Mouse (Mus musculus) right cerebral cortex, postnatal 25 days (tissue): ENCODE measurements at regions not wholly inside any gene's neighbourhood (a gene's known extent, or its start where the extent isn't known, plus 50 kb on each side); places are given as distances from the start of the nearest gene placed in this dataset.

Source experiments
- DNase-seq: peaks from one replicate; pipeline ENCODE4 v3.0.0; 2022

DNA sequence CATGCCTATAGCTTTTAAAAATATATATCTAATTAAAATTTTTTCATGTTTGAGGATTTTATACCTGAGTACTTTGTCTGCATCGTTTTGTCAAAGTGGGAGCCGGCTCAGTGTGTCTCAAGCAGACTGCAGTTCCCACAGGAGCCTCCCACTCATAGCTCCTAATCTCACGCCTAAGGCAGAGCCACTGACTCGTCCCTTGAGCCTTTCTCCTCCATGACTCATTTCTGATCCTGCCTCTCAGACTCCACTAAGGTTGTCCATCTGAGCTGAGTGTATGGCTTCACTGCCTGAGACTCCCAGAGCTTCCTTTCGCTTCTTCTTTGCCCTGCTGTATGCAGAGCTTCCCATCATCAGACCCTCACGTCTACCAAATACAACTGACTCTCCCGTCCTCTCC is 98.8 kb downstream of the Efnb2 start:
- no peak for DNase-seq

DNA sequence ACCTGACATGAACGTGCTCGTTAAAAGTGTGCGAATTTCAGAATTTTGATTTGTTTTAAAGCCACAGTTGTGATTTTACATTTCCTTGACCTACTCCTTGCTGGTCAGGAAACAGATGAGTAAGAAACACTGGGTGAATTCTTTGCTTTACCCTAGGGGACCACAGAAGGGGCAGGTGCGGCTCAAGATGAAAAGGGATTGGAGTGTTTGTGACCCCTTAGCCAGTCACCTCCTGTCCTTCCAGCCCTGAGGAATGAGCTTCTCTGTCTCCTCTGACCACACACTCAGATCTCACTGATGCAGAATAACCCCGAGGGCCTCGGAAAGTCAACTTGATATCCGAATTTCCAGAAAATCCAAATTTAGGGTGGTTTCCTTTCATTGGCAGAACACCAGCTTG is 103.0 kb downstream of the Efnb2 start:
- no peak for DNase-seq

DNA sequence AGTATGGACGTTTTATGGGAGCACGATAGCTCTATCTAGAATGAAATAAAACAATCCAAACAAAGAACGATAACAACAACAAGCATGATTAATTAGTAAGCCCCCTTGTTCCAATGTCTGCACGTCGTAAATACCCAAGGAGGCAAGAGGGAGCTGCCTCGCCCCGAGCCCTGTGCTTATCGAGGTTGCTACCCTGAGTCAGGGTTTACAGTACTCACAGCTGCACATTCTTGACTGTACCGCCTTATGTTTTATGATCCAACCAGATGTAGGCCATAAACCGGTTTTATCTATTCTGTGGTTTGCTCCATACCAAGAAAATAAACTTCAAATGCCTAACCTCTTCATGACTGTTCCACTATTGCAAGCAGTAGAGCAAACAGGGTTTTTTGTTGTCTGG is 104.9 kb downstream of the Efnb2 start:
- DNase-seq: no peak

DNA sequence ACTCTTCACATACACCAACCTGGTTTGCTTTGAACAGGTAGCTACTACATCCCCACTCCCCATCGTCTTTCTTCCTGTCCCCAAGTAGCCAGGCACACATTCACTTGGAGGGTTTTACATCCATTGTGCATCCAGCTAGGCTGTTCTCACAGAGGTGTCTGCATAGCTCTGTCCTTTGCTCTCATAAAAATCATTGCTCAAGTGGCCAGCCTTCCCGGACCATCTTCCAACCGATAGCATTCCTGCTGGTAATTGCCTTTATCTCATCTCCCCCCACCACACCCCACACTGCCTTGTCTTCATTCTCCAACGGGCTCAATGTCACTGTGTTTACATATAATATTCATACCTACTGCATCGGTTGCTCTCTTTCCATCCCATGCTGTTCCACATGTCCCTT is 106.4 kb downstream of the Efnb2 start:
- no peak for DNase-seq

DNA sequence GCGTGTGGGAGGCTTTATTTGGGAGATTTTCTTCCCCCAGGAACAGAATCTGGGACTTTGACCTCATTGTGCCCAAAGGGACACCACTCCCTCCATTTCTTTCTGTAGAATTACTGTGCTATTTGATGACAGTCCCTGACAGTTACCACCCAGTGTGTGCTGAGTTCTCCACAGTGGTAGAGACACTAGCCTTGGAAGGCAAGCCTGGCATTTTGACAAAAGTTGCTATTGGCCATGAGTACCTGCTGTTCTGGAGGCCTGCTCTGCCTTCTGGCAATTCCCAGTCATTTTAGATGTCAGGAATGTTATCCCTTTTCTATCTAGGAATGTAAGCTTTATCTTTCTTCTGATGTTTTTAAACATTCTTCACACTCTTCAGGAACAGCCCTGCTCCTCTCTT is 108.3 kb downstream of the Efnb2 start:
- DNase-seq: no peak

DNA sequence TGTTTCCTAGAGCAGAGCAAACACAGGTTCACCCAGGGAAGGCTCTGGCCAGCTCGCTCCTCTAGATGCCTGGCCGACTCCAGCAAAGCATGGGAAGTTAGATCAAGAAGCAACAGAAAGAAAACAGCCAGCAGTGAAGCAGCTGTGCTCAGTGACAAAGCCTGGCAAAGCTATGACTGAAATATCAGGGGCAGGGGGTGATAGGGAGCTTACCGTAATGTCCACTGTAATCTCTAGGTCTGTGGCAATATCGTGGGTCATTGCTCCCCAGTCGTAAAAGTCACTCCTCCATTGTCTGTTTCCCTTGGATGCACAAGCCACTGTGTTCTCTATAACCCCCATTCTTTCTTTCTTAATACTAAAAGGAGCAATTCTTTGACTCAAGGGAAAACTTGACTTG is 124.4 kb downstream of the Efnb2 start:
- no peak for DNase-seq

DNA sequence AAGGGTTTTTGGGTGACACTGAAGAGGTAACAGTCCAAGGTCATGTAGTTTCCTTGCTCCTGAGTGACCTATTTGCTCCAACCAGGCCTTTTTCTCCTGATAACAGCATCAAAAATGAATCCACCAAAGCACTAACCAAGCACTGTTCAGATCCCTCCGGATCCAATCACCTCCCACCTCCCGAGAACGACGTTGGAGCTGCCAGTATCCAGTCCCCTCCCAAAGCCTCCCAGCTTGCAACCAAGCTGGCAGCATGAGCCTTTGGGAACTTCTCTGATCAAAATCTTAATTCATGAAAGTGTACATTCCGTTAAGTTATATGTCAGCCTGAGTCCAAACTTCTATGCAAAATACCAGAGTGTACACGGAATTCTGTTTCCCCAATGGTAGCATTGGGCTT is 126.3 kb downstream of the Efnb2 start:
- DNase-seq: no peak

DNA sequence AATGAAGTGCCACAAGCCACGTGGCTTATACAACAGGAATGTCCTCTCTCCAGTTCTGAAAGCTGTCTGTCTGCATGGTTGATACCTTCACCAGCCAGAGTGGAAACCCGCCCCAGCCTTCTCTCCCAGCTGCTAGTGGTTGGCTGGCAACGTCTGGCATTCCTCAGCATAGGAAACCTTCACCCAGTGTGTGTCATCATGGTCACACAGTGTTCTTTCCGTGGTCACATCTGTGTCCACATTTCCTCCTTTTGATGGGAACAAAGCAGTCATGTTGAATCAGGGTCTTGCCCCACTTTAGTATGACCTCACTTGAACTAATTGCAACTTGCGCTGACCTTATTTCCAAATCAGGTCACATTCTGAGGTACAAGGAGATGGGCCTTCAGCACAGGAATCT is 128.1 kb downstream of the Efnb2 start:
- no peak for DNase-seq

DNA sequence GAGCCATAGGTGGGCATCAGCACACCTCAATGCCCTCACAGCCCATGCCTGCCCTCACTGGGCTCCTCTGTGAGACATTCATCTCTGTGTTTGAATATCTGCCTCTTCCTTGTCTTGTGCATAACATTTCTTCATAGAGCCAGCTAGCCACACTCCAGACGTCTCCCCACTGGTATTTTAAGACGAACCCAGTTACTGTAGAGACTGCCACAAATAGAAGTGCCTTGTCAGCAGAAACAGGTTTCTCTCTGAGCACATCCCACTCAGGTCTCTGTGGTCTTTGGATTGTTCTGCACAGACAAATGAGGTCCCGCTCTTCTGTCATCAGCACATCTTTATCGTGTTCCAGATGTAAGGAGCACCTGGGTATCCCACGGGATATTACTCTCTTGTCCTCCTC is 130.5 kb downstream of the Efnb2 start:
- DNase-seq: no peak

DNA sequence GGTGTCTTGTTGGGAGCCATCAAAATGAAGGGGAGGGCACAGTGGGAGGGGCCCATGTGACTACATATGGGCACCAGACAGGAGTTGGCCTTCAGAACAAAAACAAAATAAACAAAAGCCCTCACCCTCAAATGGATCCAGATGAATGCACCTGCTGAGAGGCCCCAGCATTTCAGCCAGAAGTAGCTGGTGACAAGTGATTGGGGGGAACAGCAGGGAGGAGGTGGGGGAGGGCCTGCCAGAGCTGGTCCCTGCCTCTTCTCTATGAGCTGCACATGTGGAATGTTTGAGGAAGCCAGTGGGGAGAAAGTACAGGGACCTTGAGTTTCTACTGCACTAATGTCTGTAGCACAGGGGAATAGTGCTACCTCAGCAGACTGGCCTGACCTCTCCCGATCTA is 139.5 kb downstream of the Efnb2 start:
- no peak for DNase-seq

DNA sequence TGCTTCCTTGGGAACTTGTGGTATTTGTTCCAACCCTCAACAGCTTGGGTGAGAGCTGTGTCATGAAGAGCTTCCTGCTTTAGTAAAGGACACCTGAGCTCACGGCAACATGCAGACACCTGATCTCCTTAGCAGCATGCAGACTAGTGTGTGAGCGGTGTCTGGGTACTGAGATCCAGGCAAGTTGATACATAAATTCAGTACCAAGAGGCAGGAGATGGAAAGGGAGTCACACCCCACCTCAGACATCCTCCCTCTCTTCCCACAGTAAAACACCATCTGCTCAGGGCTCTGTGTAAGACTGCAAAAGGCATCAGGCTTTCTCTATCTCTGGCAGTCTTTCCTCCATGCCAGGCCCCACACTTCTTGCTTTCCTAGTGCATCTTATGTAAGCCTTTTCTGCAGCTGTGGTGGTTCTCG is 141.3 kb downstream of the Efnb2 start:
- DNase-seq: peak; percentile 52

DNA sequence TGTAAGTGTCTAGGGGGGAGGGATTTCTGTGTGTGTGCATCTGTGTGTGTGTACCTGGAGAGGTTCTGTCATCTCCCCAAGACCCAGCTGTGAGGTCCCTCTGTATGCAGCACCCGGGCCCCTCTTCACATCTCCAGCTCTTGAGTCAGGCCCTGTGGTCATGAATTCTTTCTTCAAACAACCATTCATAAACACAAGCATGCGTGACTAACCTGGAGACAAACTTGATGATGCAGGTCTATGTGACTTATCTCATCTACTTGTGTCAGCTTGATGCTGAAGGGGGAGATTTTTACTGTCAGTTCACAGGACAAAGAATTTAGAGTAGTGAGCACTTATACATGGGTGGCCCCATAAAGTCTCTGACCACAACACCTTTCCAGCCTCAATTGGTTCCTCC is 143.4 kb downstream of the Efnb2 start:
- DNase-seq: no peak

DNA sequence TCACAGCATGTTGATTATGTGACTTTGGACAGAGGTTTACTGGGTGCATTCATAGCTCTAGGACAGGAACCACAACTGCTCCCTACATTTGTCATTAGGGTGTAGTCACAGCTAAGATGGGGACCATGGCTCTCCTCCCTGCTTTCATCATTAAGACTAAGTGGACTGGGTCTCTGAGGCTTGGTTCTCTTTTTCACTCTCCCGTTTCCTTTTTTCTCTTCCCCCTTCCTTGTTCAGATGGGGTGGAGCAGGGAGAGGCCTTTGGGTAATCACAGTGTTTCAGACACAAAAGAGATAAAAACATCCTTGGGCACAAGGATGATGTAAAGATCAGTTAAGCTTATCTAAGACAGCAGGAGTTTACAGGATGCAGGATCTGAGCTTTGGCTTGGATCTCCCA is 144.8 kb downstream of the Efnb2 start:
- no peak for DNase-seq

DNA sequence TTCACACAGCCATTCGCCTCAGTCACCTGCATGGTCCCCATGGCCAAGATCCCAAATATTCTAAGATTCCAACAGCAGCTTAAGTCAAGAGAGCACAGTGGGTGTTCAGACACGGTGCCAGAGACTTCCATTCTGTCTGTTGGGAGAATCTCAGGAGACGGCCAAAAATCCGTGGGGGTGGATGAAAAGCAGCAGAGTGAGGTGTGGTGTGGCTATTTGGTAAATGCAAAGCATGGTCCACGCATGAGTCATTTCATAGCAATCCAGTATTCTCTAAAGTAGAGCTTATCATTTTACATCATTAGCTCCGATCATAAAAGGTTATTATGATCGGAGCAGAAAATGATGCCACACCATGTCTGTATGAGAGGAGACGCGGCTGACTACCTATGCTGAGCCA is 161.1 kb downstream of the Efnb2 start:
- DNase-seq: no peak

DNA sequence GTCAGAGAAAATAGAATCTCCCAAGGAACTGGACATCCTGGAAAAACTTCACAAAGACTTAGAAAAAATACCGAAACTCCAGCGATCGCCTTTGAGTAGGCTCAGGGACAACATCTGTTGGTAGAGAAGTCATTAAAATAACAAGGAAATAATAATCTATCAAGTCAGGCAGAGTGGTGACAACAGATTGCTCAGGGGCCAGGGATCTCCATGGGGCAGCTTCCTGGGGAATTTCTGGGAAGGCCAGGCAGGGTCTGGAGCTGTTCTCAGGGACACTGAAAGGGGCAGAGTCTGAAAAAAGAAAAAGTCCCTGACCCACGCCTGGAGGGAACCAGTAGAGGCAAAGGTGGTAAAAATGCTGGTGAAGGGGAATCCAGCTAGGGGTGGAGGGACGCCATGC is 162.3 kb downstream of the Efnb2 start:
- DNase-seq: no peak

DNA sequence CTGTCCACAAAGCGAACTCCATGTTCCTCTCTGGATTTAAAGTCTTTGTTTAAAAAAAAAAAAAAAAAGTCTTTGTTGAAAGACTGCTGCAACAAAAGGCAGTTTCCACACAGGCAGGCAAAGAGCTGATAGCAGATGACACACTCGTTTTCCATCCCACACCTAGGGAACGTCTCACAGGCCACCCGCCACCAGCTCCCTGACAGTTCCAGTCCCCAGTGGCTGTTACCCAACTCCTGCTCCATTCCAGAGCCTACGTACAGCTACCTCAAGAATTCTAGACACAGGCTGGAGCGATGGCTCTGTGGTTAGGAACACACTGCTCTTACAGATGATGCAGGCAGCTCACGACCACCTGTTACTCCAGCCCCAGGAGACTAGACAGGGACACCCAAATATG is 165.6 kb downstream of the Efnb2 start:
- no peak for DNase-seq

DNA sequence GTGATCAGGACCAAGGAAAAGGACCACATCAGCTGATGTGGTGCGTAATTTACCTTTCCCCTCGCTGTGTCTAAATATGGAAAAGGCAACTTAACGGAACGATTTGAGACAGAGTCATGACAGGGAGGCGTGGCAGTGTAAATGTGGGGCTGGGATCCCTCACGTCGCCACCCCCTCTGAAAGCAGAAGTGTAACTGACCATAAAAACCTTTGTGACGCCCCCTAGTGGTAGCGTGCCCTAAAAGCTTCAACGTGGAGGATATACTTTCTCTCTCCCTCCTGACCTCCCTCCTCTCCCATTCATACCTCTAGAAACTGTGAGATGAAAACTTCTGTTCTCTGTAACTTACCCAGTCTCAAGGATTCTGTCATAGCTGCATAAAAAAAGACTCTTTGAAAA is 166.8 kb downstream of the Efnb2 start:
- DNase-seq: no peak

DNA sequence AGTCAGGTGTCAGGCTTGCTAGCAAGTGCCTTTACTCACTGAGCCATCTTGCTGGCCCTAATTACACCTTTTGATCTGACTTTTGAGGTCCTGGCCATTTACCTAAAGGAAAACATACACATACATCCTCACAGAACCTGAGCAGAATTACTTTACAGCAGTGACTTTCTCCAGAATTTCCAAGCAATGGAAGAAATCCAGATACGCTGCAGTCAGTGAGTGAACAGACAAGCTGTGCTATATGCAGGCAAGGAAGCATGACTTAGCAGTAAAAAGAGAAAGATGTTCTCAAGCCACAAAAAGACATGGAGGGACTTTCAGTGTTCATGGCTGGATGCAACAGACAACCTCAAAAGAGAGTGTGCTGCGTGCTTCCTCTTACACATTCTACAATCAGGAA is 169.1 kb downstream of the Efnb2 start:
- DNase-seq: no peak

DNA sequence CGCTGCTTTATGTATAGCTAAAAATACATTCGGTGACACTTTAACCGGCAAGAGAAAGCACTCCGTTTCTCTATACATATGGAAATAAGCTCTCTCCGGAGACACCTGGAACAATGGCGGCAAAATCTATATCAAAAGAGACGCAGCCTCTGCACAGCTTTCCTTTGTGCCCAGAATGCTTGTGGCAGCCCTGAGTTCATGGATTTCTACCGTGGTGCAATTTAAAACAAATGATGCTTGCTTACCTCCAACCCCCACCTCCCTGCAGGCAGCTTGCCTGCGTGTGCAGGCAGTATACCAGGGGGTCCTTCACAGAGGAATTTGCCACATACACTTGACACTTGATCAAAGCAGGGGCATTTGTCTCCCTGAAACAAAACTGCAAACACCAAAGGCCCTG is 171.3 kb downstream of the Efnb2 start:
- no peak for DNase-seq

DNA sequence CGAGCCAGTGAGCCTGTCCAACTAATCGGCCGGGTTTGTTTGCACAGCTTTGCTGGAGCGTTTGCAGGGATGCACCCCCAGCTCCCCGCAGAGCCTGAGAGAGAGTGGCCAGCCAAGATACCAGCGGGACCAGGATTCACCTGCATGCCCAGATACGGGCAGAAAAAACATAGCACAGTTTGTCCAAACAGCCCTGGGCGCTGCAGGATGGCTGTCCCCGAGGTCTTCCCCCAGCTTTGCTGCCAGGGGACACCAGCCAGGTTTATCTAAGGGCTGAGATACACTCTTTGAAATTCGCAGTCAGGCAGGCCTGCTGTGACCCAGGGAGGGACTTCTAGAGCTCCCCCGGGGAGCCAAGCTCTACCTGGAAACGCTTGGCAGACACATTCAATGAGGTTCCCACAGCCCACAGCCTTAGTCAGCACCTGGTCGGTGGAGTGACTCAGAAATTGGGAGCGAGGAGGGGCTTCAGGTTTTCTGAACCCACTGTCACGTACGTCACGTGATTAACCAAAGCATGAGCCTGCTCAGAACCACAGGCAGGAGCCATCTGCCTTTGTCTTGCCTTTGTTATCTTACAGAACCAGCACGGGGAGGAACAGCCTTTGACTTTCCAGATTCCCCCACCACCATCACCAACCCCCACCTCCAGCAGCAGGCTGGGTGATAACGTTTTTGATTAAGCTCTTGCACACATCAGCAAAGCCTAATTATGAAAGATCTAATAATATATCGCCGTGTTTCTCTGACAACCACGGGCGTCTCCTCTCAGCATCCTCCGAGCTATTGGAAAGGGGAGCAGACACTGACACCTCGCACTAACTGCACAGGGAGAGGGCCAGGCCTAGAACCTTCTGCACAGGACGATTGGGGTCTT is 172.1 kb downstream of the Efnb2 start:
- peak; percentile 31 for DNase-seq

DNA sequence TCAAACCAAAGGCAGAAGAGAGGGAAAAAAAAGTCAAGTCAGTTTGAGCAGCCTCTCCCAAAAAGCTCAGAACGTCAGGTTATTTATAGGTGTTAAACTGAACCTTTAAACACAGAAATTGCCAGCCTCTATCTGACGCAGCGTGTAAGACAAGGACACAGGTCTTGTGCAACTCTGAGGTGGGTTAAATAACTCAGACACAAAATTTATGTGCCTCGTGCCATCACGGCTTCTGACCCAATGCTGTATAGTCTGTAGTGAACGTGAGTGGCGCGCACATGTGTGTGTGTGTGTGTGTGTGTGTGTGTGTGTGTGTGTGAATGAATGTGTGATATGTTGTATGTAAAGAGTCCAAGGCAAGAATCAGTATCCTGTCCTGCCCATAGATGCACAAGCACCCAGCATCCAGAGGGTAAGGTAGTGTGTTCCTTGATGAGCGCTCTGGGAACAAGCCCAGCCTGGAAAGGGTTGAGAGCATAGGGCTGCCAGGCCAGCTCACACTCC is 172.8 kb downstream of the Efnb2 start:
- DNase-seq: no peak

DNA sequence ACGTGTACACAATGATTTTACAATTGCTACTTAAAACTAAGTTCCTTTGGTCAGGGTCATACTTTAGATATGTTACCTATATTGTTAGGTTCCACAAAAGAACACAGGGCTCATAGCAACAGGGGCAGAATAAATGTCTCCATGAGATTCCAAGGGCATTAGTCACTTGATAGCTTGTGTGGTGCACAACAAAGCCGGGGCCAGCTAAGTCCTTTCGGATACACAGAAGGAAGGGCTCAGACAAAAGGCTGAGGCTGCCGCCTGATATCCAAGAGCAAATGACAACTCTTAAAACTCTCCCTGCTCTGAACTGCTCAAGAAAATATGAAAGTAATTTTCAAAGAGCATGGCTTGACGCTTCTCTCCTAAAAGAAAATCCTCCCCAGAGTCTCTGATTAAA is 173.3 kb downstream of the Efnb2 start:
- no peak for DNase-seq

DNA sequence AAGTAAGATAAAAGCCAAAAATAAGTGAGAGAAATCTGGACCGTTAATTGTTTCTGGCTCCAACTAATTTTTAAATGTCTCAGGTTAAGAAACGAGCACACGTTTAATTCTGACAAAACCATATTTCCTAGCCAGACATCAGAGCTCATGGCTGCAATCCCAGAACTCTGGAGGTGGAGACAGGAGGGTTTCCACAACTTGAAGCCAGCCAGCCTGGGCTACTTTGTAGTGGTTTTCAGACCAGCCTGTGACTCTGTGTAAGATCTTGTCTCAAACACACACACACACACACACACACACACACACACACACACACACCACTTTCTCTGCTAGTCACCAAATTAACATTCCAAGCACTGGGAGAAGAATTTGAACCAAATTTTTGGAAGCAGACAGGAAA is 174.2 kb downstream of the Efnb2 start:
- peak; percentile 21 for DNase-seq

DNA sequence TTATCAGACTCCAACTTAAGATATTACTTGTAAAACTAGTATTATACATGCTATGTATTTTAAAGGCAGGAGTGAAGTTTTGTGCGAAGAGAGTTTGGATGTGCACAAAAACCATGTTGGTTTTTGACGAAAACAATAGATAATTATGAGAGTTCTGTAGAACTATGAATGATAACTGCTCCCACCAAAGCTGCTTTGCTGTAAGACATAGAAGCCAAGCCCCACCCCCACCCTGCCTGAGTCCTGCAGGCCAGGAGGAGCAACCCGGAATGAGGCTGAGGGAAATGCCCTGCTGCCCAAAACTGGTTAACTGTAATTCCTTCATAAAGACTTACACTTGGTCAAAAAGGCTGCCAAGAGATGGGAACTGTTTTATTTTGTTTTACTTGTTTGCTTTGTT is 175.8 kb downstream of the Efnb2 start:
- DNase-seq: no peak

DNA sequence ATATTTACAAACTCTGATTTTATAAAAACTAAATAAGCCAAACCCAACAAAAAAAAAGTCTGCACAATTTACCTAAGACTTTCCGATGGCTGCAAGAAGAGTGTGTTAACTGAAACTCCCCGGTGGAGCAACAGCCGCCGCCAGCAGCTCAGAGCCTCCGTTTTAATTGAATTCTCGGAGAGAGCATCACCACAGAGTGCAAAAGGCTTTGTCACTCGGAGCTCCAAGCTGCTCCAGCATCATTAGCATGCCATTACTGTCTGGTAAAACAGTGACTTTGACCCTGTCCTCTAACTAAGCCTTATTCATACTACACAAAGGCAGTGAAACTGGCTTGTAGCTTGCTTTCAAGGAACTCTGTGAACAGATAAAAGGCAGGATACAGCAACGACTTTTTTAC is 176.5 kb downstream of the Efnb2 start:
- no peak for DNase-seq
